Mouse (Mus musculus) G1E (cell line): ENCODE data around the gene Tmem161a. TPM values are rescaled to one million over a fixed set of nuclear protein-coding genes. Genes with fewer than 3 reads are reported as not detected.

Experiments used
- ATAC-seq: 2 replicates; pipeline ENCODE4 v1.8.0; 2016; ENCODE audit warnings: mild to moderate bottlenecking; ENCODE audit not compliant: insufficient number of reproducible peaks, poor library complexity, low FRiP score, severe bottlenecking; ENCODE audit errors: extremely low read depth
- DNase-seq: peaks from one replicate; pipeline ENCODE4 v3.0.0; 2012; ENCODE audit warnings: low spot score
- H3K27me3 ChIP-seq: 2 replicates; pipeline ENCODE4 v1.6.1; 2012; ENCODE audit warnings: mild to moderate bottlenecking, low read length, inconsistent platforms; ENCODE audit not compliant: insufficient read depth
- H3K36me3 ChIP-seq: replicated peaks from 2 replicates; pipeline ENCODE3; 2012; ENCODE audit warnings: mild to moderate bottlenecking, inconsistent platforms
- H3K4me1 ChIP-seq: 2 replicates; pipeline ENCODE4 v1.6.1; 2012; ENCODE audit warnings: low read depth, low read length, inconsistent platforms, mixed read lengths; ENCODE audit not compliant: insufficient read depth
- H3K4me3 ChIP-seq: 2 replicates; pipeline ENCODE4 v1.5.1; 2012; ENCODE audit warnings: low read depth, mild to moderate bottlenecking, inconsistent platforms, low read length, moderate library complexity, mixed read lengths
- H3K9me3 ChIP-seq: replicated peaks from 2 replicates; pipeline ENCODE4 v1.6.1; 2012; ENCODE audit warnings: inconsistent platforms
- CTCF ChIP-seq: IDR thresholded peaks from 2 replicates; pipeline ENCODE4 v1.5.1; 2012; ENCODE audit warnings: low read depth, low read length, inconsistent platforms, mixed read lengths
- GATA1 ChIP-seq: IDR thresholded peaks from 2 replicates; pipeline ENCODE4 v1.6.1; 2012; ENCODE audit warnings: borderline replicate concordance, low read length, inconsistent platforms, mixed read lengths
- GATA2 ChIP-seq: IDR thresholded peaks from 2 replicates; pipeline ENCODE4 v1.6.1; 2012; ENCODE audit warnings: low read depth, low read length, inconsistent platforms, borderline replicate concordance
- POLR2AphosphoS5 ChIP-seq: IDR thresholded peaks from 2 replicates; pipeline ENCODE4 v1.6.1; 2012; ENCODE audit warnings: low read depth, low read length, inconsistent platforms; ENCODE audit not compliant: insufficient replicate concordance
- TAL1 ChIP-seq: conservative IDR thresholded peaks from 2 replicates; pipeline ENCODE4 v1.6.1; 2012; ENCODE audit warnings: low read depth, low read length, inconsistent platforms, mixed read lengths
- polyA plus RNA-seq: library from polyadenylated mRNA; stranded (reverse); fragments of >175 nt; gene quantifications from 2 replicates; pipeline ENCODE4 v1.2.3, GENCODE M21; 2012
- total RNA-seq, 2 experiments: library from RNA; stranded (forward) in 1 of 2; stranded (reverse) in 1 of 2; fragments of 200-1000 nt in 1 of 2; fragments of >200 nt in 1 of 2; fragmentation: Nextera tagmentation in 1 of 2; gene quantifications; 2 replicates each; pipeline ENCODE4 v1.2.3; 2014 to 2017

Tmem161a gene
- total and polyA plus RNA-seq, 3 experiments, result 15.8 to 119 (median 22.0) TPM

GRCm38 (mm10) chr8:70131166-70131883 is 40.8 kb upstream of the Tmem161a start, which contains the start of gene Nr2c2ap:
Nr2c2ap (plus strand) TSS chr8:70131333.
- Histone ChIP-seq H3K9me3 (no peaks in the 10 kb centered on the region), H3K27me3 (peaks cover 7% of the 10 kb centered on the region; the same call in 1 of the 2 replicates), H3K4me3 (peak within 1 kb of the TSS; percentile 78), H3K36me3 (peaks cover 45% of the 10 kb centered on the region), H3K4me1 (peaks cover 35% of the 10 kb centered on the region)
- TF ChIP-seq TAL1, result no peak
- no peak for TF ChIP-seq CTCF
- TF ChIP-seq POLR2AphosphoS5, result no peak
- no peak for TF ChIP-seq GATA1
- no peak for TF ChIP-seq GATA2
- ATAC-seq, result peak; percentile 80
- peak; percentile 92 for DNase-seq

- DNase-seq (no peak), ATAC-seq (no peak)
- Histone ChIP-seq H3K9me3 (no peaks in the 10 kb centered on the region), H3K27me3 (no peaks in the 10 kb centered on the region), H3K4me1 (peaks cover 51% of the 10 kb centered on the region), H3K4me3 (no peak overlapping the region), H3K36me3 (peaks cover 54% of the 10 kb centered on the region)
- no peak for TF ChIP-seq GATA2
- no peak for TF ChIP-seq TAL1
- TF ChIP-seq POLR2AphosphoS5, result no peak
- TF ChIP-seq GATA1, result no peak
- TF ChIP-seq CTCF, result no peak
These were observed 38.1 kb upstream of the Tmem161a start for GRCm38 (mm10) chr8:70134086-70134485.

- no peak for TF ChIP-seq CTCF
- TF ChIP-seq TAL1, result no peak
- no peak for TF ChIP-seq GATA1
- no peak for TF ChIP-seq POLR2AphosphoS5
- no peak for TF ChIP-seq GATA2
- Histone ChIP-seq H3K4me3 (no peak overlapping the region), H3K27me3 (no peaks in the 10 kb centered on the region), H3K9me3 (no peaks in the 10 kb centered on the region), H3K36me3 (peaks cover 54% of the 10 kb centered on the region), H3K4me1 (peaks cover 46% of the 10 kb centered on the region)
- no peak for ATAC-seq
- no peak for DNase-seq
These were observed 37.2 kb upstream of the Tmem161a start for GRCm38 (mm10) chr8:70134931-70135330.

GRCm38 (mm10) chr8:70136591-70136990 is 35.6 kb upstream of the Tmem161a start:
- DNase-seq (no peak), ATAC-seq (no peak)
- Histone ChIP-seq H3K27me3 (no peaks in the 10 kb centered on the region), H3K4me1 (peaks cover 51% of the 10 kb centered on the region), H3K36me3 (peaks cover 60% of the 10 kb centered on the region), H3K9me3 (no peaks in the 10 kb centered on the region), H3K4me3 (no peak overlapping the region)
- TF ChIP-seq GATA1 (no peak), CTCF (no peak), POLR2AphosphoS5 (no peak), TAL1 (no peak), GATA2 (no peak)

- ATAC-seq (no peak), DNase-seq (no peak)
- H3K4me3 ChIP-seq, result peak overlapping the region; percentile 82; the same call in 1 of the 2 replicates
- no peaks in the 10 kb centered on the region for H3K9me3 ChIP-seq
- H3K27me3 ChIP-seq, result no peaks in the 10 kb centered on the region
- peaks cover 62% of the 10 kb centered on the region for H3K36me3 ChIP-seq
- H3K4me1 ChIP-seq, result peaks cover 48% of the 10 kb centered on the region
- TF ChIP-seq POLR2AphosphoS5 (no peak), GATA1 (no peak), GATA2 (no peak), TAL1 (no peak), CTCF (no peak)
These were observed 34.3 kb upstream of the Tmem161a start for GRCm38 (mm10) chr8:70137890-70138289.

GRCm38 (mm10) chr8:70139026-70139857 is 32.9 kb upstream of the Tmem161a start, which contains the start of the genes Rfxank, Borcs8 and Mef2b:
Rfxank (minus strand) TSS chr8:70139154.
Borcs8 (plus strand) TSS chr8:70139499.
Mef2b (plus strand) TSS chr8:70139711.
- peaks cover 62% of the 10 kb centered on the region for H3K36me3 ChIP-seq
- ATAC-seq, result peak; percentile 93

More at GRCm38 (mm10) chr8:70139026-70139857, 32.9 kb upstream of the Tmem161a start, which contains the start of the genes Rfxank, Borcs8 and Mef2b:
- no peaks in the 10 kb centered on the region for H3K27me3 ChIP-seq
- peak within 1 kb of the TSS; percentile 82 for H3K4me3 ChIP-seq
- H3K4me1 ChIP-seq, result peaks cover 44% of the 10 kb centered on the region
- DNase-seq, result peak; percentile 95
- H3K9me3 ChIP-seq, result no peaks in the 10 kb centered on the region
- no peak for TF ChIP-seq GATA2
- no peak for TF ChIP-seq TAL1
- TF ChIP-seq CTCF, result no peak
- TF ChIP-seq POLR2AphosphoS5, result no peak
- TF ChIP-seq GATA1, result no peak
